Mouse (Mus musculus) liver, postnatal 0 days (tissue): ENCODE measurements around the gene Hoxd8. TPM values are rescaled to one million over a fixed set of nuclear protein-coding genes. Genes with fewer than 3 reads are reported as not detected.
A peak's percentile ranks its signal among the peaks of the same experiment; 100 is the strongest.

ENCODE experiments used
- ATAC-seq: fragments of 200-750 bp; cut with Nextera tagmentation; 2 replicates; pipeline ENCODE4 v1.8.0; 2017; ENCODE audit warnings: mild to moderate bottlenecking, moderate library complexity
- DNase-seq: peaks from one replicate; pipeline ENCODE4 v3.0.0-alpha.2; 2016
- H3K27ac ChIP-seq: fragments of 300-500 bp; sonication (generic); 2 replicates; pipeline ENCODE4 v1.5.1; 2014; ENCODE audit warnings: antibody characterized with exemption, moderate library complexity, mild to moderate bottlenecking, low read depth
- H3K27me3 ChIP-seq: fragments of 300-500 bp; sonication (generic); 2 replicates; pipeline ENCODE4 v1.6.1; 2014; ENCODE audit warnings: low read length, control low read depth, mixed read lengths; ENCODE audit not compliant: insufficient read depth
- H3K36me3 ChIP-seq: fragments of 300-500 bp; sonication (generic); replicated peaks from 2 replicates; pipeline ENCODE4 v1.6.1; 2014; ENCODE audit warnings: mild to moderate bottlenecking, control low read depth, low read length, moderate library complexity, mixed read lengths; ENCODE audit not compliant: insufficient read depth
- H3K4me1 ChIP-seq: fragments of 300-500 bp; sonication (generic); 2 replicates; pipeline ENCODE4 v1.6.1; 2014; ENCODE audit warnings: antibody characterized with exemption, mild to moderate bottlenecking, control low read depth; ENCODE audit not compliant: insufficient read depth
- H3K4me2 ChIP-seq: fragments of 300-500 bp; sonication (generic); 2 replicates; pipeline ENCODE4 v1.6.1; 2014; ENCODE audit warnings: low read depth, mild to moderate bottlenecking, low read length, moderate library complexity, mixed read lengths
- H3K4me3 ChIP-seq: fragments of 300-500 bp; sonication (generic); 2 replicates; pipeline ENCODE4 v1.5.1; 2014; ENCODE audit warnings: low read depth, low read length
- H3K9ac ChIP-seq: fragments of 300-500 bp; sonication (generic); replicated peaks from 2 replicates; pipeline ENCODE4 v1.6.1; 2014; ENCODE audit warnings: mild to moderate bottlenecking, moderate library complexity
- H3K9me3 ChIP-seq: fragments of 300-500 bp; sonication (generic); 2 replicates; pipeline ENCODE4 v1.6.1; 2016; ENCODE audit warnings: mild to moderate bottlenecking, control low read depth, low read length, mixed read lengths
- CTCF ChIP-seq: sonication (generic); IDR thresholded peaks from 2 replicates; pipeline ENCODE4 v1.5.1; 2016; ENCODE audit warnings: antibody characterized with exemption, low read depth
- EP300 ChIP-seq: IDR thresholded peaks from 2 replicates; pipeline ENCODE4 v1.6.1; 2016; ENCODE audit warnings: antibody characterized with exemption, low read depth, mild to moderate bottlenecking
- WGBS: fragments of 180-500 bp; shearing (Covaris S2); extraction: QIAGEN DNeasy Blood & Tissue Kit; methylation state at CpG from one replicate; pipeline ENCODE4 v1.1.7; 2014; ENCODE audit not compliant: insufficient replicate concordance; 5-methylcytosine and 5-hydroxymethylcytosine counted together
- polyA plus RNA-seq: library from polyadenylated mRNA; unstranded; fragments of >200 nt; fragmentation: Nextera tagmentation; extraction: Ambion mirVana; gene quantifications from 2 replicates; pipeline ENCODE4 v1.2.1, GENCODE M21; 2015

Gene Hoxd8
- polyA plus RNA-seq, 1 experiment from 2014 or later, result not detected

GRCm38 (mm10) chr2:74688795-74689573 is 15.4 kb upstream of the Hoxd8 start:
- H3K27me3 ChIP-seq, result peaks cover 97% of the 10 kb centered on the region
- TF ChIP-seq CTCF, result no peak
- no peak for TF ChIP-seq EP300
- ATAC-seq (no peak), DNase-seq (no peak)
- H3K4me1 ChIP-seq, result no peaks in the 10 kb centered on the region
- H3K4me3 ChIP-seq, result no peak overlapping the region
- H3K27ac ChIP-seq, result no peak overlapping the region
- no peak overlapping the region for H3K4me2 ChIP-seq
- H3K9ac ChIP-seq, result no peak overlapping the region
- 3% methylated on average over 12 of the region's 12 CpGs for WGBS
- no peaks in the 10 kb centered on the region for H3K9me3 ChIP-seq
- H3K36me3 ChIP-seq, result no peaks in the 10 kb centered on the region

- DNase-seq, result no peak
- TF ChIP-seq CTCF (no peak), EP300 (no peak)
- no peak for ATAC-seq
- H3K4me3 ChIP-seq, result no peak overlapping the region
- peaks cover 97% of the 10 kb centered on the region for H3K27me3 ChIP-seq
- WGBS, result under 1% methylated on average over 24 of the region's 24 CpGs
- H3K4me1 ChIP-seq, result no peaks in the 10 kb centered on the region
- no peak overlapping the region for H3K4me2 ChIP-seq
- no peaks in the 10 kb centered on the region for H3K9me3 ChIP-seq
- H3K9ac ChIP-seq, result no peak overlapping the region
- H3K36me3 ChIP-seq, result no peaks in the 10 kb centered on the region
- no peak overlapping the region for H3K27ac ChIP-seq
Measured at GRCm38 (mm10) chr2:74689574-74690337, 14.7 kb upstream of the Hoxd8 start.

- no peak for DNase-seq
- Histone ChIP-seq H3K36me3 (no peaks in the 10 kb centered on the region), H3K4me1 (no peaks in the 10 kb centered on the region), H3K27me3 (peaks cover 97% of the 10 kb centered on the region), H3K4me3 (no peak overlapping the region), H3K9ac (no peak overlapping the region), H3K9me3 (no peaks in the 10 kb centered on the region), H3K27ac (no peak overlapping the region), H3K4me2 (no peak overlapping the region)
- no peak for TF ChIP-seq EP300
- no peak for TF ChIP-seq CTCF
- WGBS, result 7% methylated on average over 8 of the region's 8 CpGs
- ATAC-seq, result no peak
Measured at GRCm38 (mm10) chr2:74690338-74690716, 14.1 kb upstream of the Hoxd8 start.

- Histone ChIP-seq H3K9ac (no peak within 1 kb of the TSS), H3K27ac (no peak within 1 kb of the TSS), H3K36me3 (no peaks in the 10 kb centered on the region), H3K4me3 (no peak within 1 kb of the TSS), H3K9me3 (no peaks in the 10 kb centered on the region), H3K27me3 (peaks cover 100% of the 10 kb centered on the region), H3K4me2 (no peak within 1 kb of the TSS), H3K4me1 (no peaks in the 10 kb centered on the region)
- no peak for TF ChIP-seq EP300
- TF ChIP-seq CTCF, result peak; percentile 25; the same call in 1 of the 2 replicates
- ATAC-seq (no peak), DNase-seq (no peak)
- 2% methylated on average over 56 of the region's 56 CpGs for WGBS
Measured at GRCm38 (mm10) chr2:74691022-74691951, 13.1 kb upstream of the Hoxd8 start, which contains the start of gene Hoxd10. Gene Hoxd10, plus strand, starts transcription at chr2:74691924.

- WGBS, result 4% methylated on average over 35 of the region's 35 CpGs
- H3K4me1 ChIP-seq, result no peaks in the 10 kb centered on the region
- no peak for ATAC-seq
- DNase-seq, result no peak
- peaks cover 100% of the 10 kb centered on the region for H3K27me3 ChIP-seq
- no peak overlapping the region for H3K9ac ChIP-seq
- H3K4me3 ChIP-seq, result no peak overlapping the region
- no peak overlapping the region for H3K4me2 ChIP-seq
- TF ChIP-seq EP300, result no peak
- TF ChIP-seq CTCF, result no peak
- H3K36me3 ChIP-seq, result no peaks in the 10 kb centered on the region
- no peak overlapping the region for H3K27ac ChIP-seq
- no peaks in the 10 kb centered on the region for H3K9me3 ChIP-seq
Measured at GRCm38 (mm10) chr2:74691995-74692807, 12.2 kb upstream of the Hoxd8 start.
